Mouse (Mus musculus): ENCODE data around the gene C130032M10Rik.

DNA sequence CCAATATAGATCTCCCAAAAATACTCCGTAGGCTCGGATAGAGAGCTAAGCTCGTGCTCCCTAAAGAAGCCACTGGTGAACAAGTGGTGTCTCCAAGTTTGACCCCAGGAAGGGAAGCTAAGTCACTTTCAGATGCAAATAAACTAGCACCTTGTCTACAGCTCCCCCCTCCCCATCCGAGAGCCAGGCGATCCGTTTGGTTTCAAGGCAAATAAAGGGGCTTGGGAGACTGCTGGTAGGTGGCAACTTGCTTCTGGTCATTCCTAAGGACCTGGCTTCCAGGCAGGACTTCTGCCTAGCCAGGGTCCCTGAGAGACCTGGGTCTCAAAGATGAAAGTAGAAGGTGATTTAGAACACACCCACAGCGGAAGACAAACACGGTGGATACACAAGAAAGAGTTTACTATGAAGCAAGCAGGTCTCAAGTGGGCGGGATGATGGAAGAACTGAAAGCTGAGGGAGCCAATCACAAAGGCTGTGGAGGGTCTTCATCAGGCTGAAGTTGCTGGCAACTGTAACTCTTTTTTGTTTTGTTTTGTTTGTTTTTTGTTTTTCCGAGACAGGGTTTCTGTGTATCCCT is 40.9 kb downstream of the C130032M10Rik start:
- TF ChIP-seq POLR2A (IDR thresholded peaks at IDR 0.05; ENCODE audit: insufficient read length, low read depth) (no peak), REST (IDR thresholded peaks at IDR 0.05; ENCODE audit: insufficient read depth, insufficient read length) (no peak), MAX (IDR thresholded peaks at IDR 0.05; ENCODE audit: low read depth) (no peak), POLR2AphosphoS2 (IDR thresholded peaks at IDR 0.05; ENCODE audit: insufficient read length, low read depth) (no peak), MYOD1 (IDR thresholded peaks at IDR 0.05; ENCODE audit: control insufficient read depth in 1 of 3, insufficient read length in 2 of 3, low read depth in 2 of 3) (no peak), USF1 (IDR thresholded peaks at IDR 0.05; ENCODE audit: low read depth) (no peak), TCF12 (IDR thresholded peaks at IDR 0.05; ENCODE audit: insufficient read depth, poor library complexity, severe bottlenecking) (no peak), E2F4 (IDR thresholded peaks at IDR 0.05; ENCODE audit: insufficient read depth) (no peak)

Measured in myocyte (in vitro differentiated cells).